Mouse (Mus musculus): ENCODE results near the gene Slc11a2. TPM values are rescaled to one million over a fixed set of nuclear protein-coding genes. Genes with fewer than 3 reads are reported as not detected.

Slc11a2 gene
- polyA plus RNA-seq, 1 experiment = 68.0 TPM

DNA sequence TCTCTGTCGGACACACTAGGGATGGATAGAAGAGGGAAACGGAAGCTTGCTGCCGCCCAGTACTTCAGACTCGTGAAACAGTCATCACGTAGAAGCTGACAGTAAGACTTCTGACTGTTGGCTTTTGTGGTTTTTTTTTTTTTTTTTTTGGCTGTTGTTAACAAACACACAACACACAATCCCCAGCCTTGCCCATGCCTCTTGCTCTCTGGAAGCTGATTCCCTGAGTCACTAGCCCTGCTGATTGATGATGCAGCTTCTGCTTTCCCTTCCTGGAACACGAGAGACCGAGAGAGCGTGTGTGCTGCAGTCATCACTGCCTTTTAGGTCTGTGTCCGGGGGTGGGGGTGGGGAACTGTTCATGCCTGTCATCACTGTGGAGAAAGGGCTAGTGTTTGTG is 36.8 kb upstream of the Slc11a2 start:
- Histone ChIP-seq H3K27ac (ENCODE audit: insufficient read depth, low read depth, low read length) (peak overlapping the region; percentile 84), H3K4me3 (ENCODE audit: insufficient read depth, low read length) (no peak overlapping the region), H3K4me1 (ENCODE audit: control insufficient read depth, insufficient read depth, low read length) (peaks cover 22% of the 10 kb centered on the region)
- TF ChIP-seq POLR2A (IDR thresholded peaks at IDR 0.05; ENCODE audit: borderline replicate concordance, low read depth, low read length) = no peak
- no peak for TF ChIP-seq CTCF (IDR thresholded peaks at IDR 0.05; ENCODE audit: low read depth, low read length)

DNA sequence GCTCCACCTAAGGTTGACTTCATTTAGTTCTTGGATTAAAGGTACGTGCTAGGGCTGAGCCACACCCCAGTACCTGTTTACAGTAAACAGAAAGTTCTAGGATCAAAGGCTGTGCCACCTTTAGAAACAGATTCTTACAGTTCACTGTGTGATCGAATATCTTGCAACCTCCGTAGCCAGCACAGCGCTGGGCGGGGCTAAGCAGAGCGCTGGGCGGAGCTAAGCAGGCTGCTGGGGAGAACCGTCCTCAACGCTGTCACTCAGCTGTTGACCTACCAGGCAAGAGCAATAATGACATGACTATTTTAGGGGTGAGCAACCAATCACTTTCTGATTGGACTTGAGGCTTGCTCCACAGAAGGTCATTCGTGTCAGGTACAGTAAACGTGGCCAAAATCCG is 36.1 kb upstream of the Slc11a2 start:
- peaks cover 22% of the 10 kb centered on the region for H3K4me1 ChIP-seq (ENCODE audit: control insufficient read depth, insufficient read depth, low read length)
- no peak for TF ChIP-seq CTCF (IDR thresholded peaks at IDR 0.05; ENCODE audit: low read depth, low read length)
- no peak for TF ChIP-seq POLR2A (IDR thresholded peaks at IDR 0.05; ENCODE audit: borderline replicate concordance, low read depth, low read length)
- H3K4me3 ChIP-seq (ENCODE audit: insufficient read depth, low read length) = no peak overlapping the region
- H3K27ac ChIP-seq (ENCODE audit: insufficient read depth, low read depth, low read length) = peak overlapping the region; percentile 84

DNA sequence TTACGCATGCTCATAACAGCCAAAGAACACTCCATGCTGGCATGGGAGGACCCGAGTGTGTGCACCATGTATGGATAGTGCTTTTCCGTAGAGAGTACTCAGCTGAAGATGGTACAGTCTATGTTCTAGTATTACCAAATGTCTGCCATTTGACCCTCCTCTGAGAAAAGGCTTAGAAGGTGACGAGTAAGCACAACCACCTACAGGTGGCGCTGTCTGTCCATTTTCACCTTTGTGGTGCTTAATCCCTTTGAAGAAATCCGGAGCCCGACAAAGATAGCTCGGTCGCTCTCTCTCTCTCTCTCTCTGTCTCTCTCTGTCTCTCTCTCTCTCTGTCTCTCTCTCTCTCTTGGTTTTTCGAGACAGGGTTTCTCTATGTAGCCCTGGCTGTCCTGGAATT is 33.2 kb upstream of the Slc11a2 start:
- no peak for TF ChIP-seq POLR2A (IDR thresholded peaks at IDR 0.05; ENCODE audit: borderline replicate concordance, low read depth, low read length)
- no peak for TF ChIP-seq CTCF (IDR thresholded peaks at IDR 0.05; ENCODE audit: low read depth, low read length)
- Histone ChIP-seq H3K4me3 (ENCODE audit: insufficient read depth, low read length) (no peak overlapping the region), H3K27ac (ENCODE audit: insufficient read depth, low read depth, low read length) (no peak overlapping the region)

DNA sequence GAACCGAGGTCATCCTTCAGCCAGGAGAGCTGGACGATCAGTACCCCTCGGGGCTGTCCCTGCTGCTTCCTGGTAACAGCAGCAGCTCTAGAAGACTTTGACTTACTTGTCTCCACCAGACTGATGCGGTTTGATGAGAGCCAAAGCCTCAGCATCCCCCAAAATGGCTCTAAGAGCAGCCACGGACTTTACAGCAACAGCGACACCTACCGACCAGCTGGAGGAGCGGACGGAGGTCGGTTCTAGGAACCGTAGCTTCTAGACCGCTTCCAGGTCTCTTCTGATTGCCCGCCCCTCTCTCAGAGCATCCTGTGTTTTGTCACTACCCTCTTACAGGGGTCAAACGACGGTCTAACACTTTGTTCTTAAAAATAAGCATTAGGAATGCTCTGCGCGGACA is 32.5 kb upstream of the Slc11a2 start:
- peaks cover 15% of the 10 kb centered on the region for H3K4me1 ChIP-seq (ENCODE audit: control insufficient read depth, insufficient read depth, low read length)
- H3K4me3 ChIP-seq (ENCODE audit: insufficient read depth, low read length) = peak overlapping the region; percentile 13; the same call in 1 of the 2 replicates
- H3K27ac ChIP-seq (ENCODE audit: insufficient read depth, low read depth, low read length) = no peak overlapping the region
- TF ChIP-seq POLR2A (IDR thresholded peaks at IDR 0.05; ENCODE audit: borderline replicate concordance, low read depth, low read length) (no peak), CTCF (IDR thresholded peaks at IDR 0.05; ENCODE audit: low read depth, low read length) (peak; percentile 94)

More for the DNA sequence above, 33.2 kb upstream of the Slc11a2 start:
- peaks cover 22% of the 10 kb centered on the region for H3K4me1 ChIP-seq (ENCODE audit: control insufficient read depth, insufficient read depth, low read length)

DNA sequence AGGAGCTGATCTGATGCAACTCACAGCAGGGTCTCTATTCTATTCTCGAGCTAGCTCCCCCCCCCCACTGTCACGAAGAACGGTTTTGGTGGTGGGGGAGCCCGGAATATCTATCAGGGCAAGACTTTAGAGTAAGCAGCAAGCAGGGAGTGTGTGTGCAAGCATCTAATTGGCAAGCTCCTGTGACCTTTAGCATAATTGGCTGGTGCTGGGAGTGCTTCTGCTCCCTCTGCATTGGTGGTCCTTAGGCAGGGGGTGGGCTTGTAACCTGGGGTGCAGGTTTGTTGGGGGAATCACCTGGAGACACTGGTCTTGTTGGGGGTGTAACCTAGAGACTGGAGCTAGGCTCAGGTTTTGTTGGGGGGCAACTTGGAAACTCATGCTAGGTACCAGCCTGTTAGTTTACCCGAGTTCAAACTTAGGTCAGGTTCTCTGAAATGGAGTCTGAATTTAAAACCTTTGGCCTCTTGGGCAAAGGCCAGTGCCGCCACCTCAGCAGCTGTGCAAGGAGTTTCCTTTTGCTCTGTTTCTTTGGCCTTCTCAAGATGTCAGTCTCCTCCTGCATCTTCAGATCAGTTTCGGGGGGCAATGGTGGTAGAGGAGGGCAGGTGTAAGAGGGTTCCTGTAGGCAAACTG is 31.6 kb upstream of the Slc11a2 start:
- Histone ChIP-seq H3K27ac (ENCODE audit: insufficient read depth, low read depth, low read length) (no peak overlapping the region), H3K4me3 (ENCODE audit: insufficient read depth, low read length) (no peak overlapping the region), H3K4me1 (ENCODE audit: control insufficient read depth, insufficient read depth, low read length) (peaks cover 9% of the 10 kb centered on the region)
- TF ChIP-seq POLR2A (IDR thresholded peaks at IDR 0.05; ENCODE audit: borderline replicate concordance, low read depth, low read length) = no peak
- no peak for TF ChIP-seq CTCF (IDR thresholded peaks at IDR 0.05; ENCODE audit: low read depth, low read length)

DNA sequence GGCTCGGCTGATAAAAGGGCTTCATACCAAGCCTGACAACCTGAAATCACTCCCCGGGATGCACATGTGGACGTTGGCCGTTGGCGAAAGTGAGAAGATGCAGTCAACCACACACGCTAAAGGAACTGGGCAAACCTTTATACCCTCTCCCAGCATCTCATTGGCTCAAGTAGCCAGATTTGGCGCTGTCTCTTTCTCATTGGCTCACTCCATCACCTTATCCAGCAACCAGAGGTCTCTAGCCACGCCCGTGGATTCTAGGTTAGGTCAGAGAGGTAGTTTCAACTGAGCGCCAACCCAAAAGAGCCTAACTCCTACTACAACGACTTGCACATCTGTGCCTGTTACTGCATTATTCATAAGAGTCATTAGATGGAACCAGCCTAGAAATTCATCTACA is 27.6 kb upstream of the Slc11a2 start:
- Histone ChIP-seq H3K4me1 (ENCODE audit: control insufficient read depth, insufficient read depth, low read length) (peaks cover 21% of the 10 kb centered on the region), H3K27ac (ENCODE audit: insufficient read depth, low read depth, low read length) (no peak overlapping the region), H3K4me3 (ENCODE audit: insufficient read depth, low read length) (no peak overlapping the region)
- TF ChIP-seq CTCF (IDR thresholded peaks at IDR 0.05; ENCODE audit: low read depth, low read length) (no peak), POLR2A (IDR thresholded peaks at IDR 0.05; ENCODE audit: borderline replicate concordance, low read depth, low read length) (no peak)

DNA sequence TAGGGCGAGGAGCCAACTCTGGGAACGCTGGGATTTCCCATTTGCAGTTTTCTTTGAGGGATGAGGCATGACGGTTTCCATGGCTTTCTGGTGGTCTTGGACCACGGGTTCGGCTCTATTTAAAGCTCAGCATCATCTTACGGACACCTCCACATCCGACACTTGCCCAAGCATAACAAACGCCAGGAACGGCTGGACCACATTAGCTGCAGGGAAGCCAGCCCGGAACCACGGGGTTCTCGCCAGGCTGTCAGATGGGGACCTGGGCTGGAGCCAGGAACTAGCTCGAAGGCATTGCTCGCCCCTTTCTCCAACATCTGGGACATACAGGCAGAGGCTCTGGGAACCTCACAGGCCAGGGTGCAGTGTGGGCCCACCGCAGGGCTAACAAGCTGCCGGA is 26.4 kb upstream of the Slc11a2 start:
- H3K4me3 ChIP-seq (ENCODE audit: insufficient read depth, low read length) = no peak overlapping the region
- no peak overlapping the region for H3K27ac ChIP-seq (ENCODE audit: insufficient read depth, low read depth, low read length)
- TF ChIP-seq POLR2A (IDR thresholded peaks at IDR 0.05; ENCODE audit: borderline replicate concordance, low read depth, low read length) = no peak
- no peak for TF ChIP-seq CTCF (IDR thresholded peaks at IDR 0.05; ENCODE audit: low read depth, low read length)
- H3K4me1 ChIP-seq (ENCODE audit: control insufficient read depth, insufficient read depth, low read length) = peaks cover 26% of the 10 kb centered on the region

DNA sequence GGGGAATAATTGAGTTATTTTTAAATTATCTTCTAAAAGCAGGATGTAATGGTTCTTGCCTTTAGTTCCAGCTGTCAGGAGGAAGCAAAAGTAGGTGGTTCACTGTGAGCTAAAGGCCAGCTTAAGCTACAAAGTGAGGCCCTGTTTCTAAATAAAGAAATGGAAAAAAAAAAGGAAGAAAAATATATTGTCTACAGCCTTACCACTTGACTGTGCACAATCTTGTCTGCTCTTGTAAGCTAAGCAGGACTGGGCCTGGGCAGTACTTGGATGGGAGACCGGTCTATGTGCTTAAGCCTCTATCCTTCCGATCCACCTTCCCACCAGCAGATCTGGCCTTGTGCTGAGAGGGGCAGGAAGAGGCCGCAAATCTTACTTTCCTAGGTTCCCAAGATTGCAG is 24.6 kb upstream of the Slc11a2 start:
- peak overlapping the region; percentile 97 for H3K27ac ChIP-seq (ENCODE audit: insufficient read depth, low read depth, low read length)
- TF ChIP-seq POLR2A (IDR thresholded peaks at IDR 0.05; ENCODE audit: borderline replicate concordance, low read depth, low read length) (no peak), CTCF (IDR thresholded peaks at IDR 0.05; ENCODE audit: low read depth, low read length) (no peak)
- H3K4me1 ChIP-seq (ENCODE audit: control insufficient read depth, insufficient read depth, low read length) = peaks cover 26% of the 10 kb centered on the region
- H3K4me3 ChIP-seq (ENCODE audit: insufficient read depth, low read length) = no peak overlapping the region; the same call in 1 of the 2 replicates

DNA sequence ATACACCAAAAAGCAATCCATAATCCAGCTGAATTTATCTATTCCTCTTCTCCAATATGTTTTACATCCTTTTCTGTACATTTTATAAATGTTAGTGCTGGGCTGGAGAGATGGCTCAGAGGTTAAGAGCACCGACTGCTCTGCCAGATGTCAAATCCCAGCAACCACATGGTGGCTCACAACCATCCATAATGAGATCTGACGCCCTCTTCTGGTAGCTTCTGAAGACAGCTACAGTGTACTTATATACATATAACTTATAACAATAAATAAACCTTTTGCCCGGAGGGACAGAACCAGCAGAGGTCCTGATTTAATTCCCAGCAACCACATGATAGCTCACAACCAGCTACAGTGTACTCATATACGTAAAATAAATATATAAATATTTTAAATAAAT is 23.7 kb upstream of the Slc11a2 start:
- TF ChIP-seq POLR2A (IDR thresholded peaks at IDR 0.05; ENCODE audit: borderline replicate concordance, low read depth, low read length) = no peak
- TF ChIP-seq CTCF (IDR thresholded peaks at IDR 0.05; ENCODE audit: low read depth, low read length) = no peak
- peak overlapping the region; percentile 97; the same call in 1 of the 2 replicates for H3K27ac ChIP-seq (ENCODE audit: insufficient read depth, low read depth, low read length)
- H3K4me1 ChIP-seq (ENCODE audit: control insufficient read depth, insufficient read depth, low read length) = peaks cover 31% of the 10 kb centered on the region
- H3K4me3 ChIP-seq (ENCODE audit: insufficient read depth, low read length) = no peak overlapping the region

DNA sequence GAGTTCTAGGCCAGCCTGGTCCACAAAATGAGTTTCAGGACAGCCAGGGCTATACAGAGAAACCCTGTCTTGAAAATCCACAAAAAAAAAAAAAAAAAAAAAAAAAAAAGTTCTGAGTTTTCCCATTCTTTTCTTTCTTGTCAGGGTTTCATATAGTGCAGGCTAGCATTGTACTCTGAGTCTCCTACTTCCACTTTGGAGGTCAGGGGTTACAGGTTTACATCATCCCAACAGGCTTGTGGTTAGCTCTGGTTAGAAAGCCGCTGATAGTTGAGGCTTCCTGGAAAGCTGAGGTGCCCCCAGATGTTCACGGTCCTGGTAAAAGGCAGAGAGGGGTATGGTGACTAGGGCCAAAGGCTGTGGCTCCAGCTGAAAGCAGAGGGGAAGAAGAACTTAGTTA is 22.0 kb upstream of the Slc11a2 start:
- Histone ChIP-seq H3K27ac (ENCODE audit: insufficient read depth, low read depth, low read length) (no peak overlapping the region), H3K4me3 (ENCODE audit: insufficient read depth, low read length) (no peak overlapping the region), H3K4me1 (ENCODE audit: control insufficient read depth, insufficient read depth, low read length) (peaks cover 34% of the 10 kb centered on the region)
- TF ChIP-seq POLR2A (IDR thresholded peaks at IDR 0.05; ENCODE audit: borderline replicate concordance, low read depth, low read length) (no peak), CTCF (IDR thresholded peaks at IDR 0.05; ENCODE audit: low read depth, low read length) (no peak)

Data from bone marrow macrophage, adult 2 months (primary cell).